Mouse (Mus musculus): Measurements from ENCODE around the gene Qrfp.

Gene Qrfp

DNA sequence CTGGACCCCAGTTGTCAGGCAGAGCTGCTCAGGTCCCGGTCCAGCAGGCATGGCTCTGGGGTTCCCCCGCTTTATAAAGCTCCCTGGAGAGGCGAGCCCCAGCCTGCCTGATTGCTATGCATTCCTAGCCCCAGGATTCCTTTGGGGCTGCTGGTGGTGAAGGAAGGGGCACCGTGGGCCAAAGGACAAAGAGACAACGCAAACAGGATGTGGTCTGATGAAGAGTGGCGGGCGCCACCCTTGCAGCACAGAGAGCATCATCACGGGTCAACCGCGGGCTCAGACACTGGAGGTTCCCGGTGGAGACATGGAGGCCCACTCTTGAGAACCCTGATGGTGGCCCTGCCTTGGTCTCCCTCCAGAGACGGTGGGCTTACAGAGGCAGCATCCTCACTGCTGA is at the start of gene Qrfp:
Gene Qrfp (minus strand): TSS at position 137 of the 400 bp plus-strand sequence.
- DNase-seq: no peak

GRCm38 (mm10) chr2:31858500-31858899 is 48.1 kb upstream of the Qrfp start:
- DNase-seq: no peak

DNA sequence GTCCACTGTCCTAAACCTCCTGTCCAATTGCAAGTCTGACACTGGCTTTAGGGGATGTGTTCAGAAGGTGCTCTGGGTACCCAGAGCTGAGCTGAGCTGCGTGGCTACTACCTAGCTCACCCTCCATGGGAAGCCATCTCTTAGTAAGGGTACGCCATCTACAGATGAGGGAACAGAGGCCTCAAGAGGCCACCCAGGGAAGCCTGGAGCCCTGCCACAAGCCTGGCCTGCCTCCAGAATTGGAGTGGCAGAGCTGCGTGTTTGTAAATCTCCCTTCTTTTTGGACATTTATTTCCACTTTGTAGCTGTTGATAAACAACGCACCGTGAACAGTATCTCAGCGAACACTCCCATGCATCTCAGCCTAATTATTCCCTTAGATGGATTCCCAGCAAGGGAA is 46.8 kb upstream of the Qrfp start:
- peak; percentile 51 for DNase-seq

- DNase-seq: no peak
Observed at GRCm38 (mm10) chr2:31855991-31856390, 45.6 kb upstream of the Qrfp start.

DNA sequence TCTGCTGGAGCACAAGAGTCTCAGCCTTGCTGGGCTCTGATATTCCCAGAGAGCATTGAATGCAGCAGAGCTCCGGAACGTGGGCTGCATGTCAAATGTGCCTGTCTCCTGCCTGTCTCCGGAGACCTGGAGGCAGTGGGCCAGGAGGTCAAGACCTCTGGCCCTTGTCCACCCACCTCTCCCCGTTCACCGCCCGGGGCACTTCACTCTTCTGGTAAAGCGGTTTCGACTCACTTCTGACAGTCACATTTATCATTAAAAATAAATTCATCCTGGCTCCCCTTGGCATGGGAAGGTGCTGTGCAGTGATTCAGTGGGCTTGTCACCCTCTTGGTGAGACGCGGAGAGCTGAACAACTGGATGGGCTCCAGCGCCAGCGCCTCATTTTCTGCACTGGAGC is 39.8 kb upstream of the Qrfp start:
- DNase-seq: no peak

GRCm38 (mm10) chr2:31847908-31848307 is 37.5 kb upstream of the Qrfp start:
- DNase-seq: peak; percentile 65

- no peak for DNase-seq
Observed at GRCm38 (mm10) chr2:31846692-31847660, 36.6 kb upstream of the Qrfp start.

- DNase-seq: peak; percentile 53
Observed at GRCm38 (mm10) chr2:31845896-31846691, 35.7 kb upstream of the Qrfp start, which contains the start of gene Fibcd1. TSS of gene Fibcd1 (minus strand) at chr2:31846005.

DNA sequence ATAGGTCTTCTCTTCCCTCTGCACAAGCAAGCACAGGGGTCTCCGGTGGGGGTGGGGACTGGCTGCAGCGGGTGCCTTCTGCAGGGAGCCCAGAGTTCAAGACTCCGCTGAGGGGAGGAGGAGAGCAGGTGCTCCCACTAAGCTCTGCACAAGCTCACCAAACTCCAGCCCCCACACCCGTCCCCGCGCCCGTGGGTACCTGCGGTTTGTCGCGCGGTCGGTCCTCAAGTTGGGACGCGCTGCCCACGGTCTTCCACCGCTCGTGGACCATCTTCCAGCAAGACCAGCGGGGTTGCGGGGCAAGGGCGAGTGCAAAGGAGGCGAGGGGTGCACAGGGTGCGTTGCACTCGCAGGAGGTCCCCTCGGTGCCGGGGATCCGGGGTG is 35.1 kb upstream of the Qrfp start:
- no peak for DNase-seq

- no peak for DNase-seq
Observed at GRCm38 (mm10) chr2:31844729-31845136, 34.4 kb upstream of the Qrfp start.

DNA sequence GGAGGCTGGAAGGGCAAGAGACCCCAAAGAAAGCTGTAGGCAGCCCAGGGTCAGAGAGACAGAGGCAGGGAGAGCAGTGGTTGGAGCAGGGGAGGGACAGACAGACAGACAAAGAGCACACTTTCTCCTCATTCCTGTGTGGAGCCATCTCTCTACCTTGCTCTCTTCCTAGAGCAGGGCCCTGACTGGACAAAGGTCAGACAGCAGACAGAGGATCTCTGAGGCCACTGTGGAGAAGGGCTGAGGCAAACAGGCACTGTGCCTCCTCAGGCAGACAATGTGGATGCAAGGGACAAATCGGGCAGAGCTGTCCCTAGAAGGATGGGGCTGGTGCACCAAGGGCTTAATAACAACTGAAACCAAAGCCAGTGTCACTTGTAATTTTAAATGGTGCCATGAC is 28.5 kb upstream of the Qrfp start:
- no peak for DNase-seq

DNA sequence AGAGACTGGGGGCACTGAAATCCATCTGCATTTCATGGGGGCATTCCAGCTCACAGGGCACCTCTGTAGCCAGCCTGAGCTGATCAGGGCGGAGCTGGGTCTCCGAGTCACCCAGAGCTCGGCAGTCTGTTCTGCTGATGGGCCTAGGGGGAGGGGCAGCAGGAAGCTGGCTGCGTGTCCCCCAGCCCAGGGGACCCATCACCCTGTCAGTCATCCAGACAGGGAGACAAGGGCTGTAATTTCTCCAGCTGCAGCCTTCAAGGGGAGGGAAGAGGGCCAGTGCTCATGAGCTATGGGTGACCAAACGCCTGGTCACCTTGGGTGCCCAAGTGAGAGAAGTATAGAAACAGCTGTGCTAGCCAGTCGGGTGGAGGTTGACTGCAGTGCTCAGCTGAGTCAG is 26.6 kb upstream of the Qrfp start:
- DNase-seq: peak; percentile 50

DNA sequence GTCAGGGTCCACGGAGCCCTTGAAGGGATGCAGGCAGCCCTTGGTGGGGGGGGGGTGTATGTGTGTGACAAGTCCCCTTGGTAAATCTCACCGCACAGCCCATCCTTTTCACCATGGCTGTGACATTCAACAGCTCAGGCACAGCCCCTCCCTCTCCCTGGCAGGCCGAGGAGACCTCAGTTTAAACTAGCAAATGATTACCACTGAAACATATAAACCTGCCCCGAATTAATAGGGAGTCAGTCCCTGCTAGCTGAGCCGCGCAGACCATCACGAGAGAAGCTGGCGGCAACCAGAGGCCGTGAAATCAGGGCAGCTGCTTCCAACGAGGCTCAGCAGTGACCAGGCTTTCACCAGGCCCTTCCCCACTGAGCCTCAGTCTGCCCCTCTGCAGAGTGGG is 25.7 kb upstream of the Qrfp start:
- DNase-seq: peak; percentile 68

DNA sequence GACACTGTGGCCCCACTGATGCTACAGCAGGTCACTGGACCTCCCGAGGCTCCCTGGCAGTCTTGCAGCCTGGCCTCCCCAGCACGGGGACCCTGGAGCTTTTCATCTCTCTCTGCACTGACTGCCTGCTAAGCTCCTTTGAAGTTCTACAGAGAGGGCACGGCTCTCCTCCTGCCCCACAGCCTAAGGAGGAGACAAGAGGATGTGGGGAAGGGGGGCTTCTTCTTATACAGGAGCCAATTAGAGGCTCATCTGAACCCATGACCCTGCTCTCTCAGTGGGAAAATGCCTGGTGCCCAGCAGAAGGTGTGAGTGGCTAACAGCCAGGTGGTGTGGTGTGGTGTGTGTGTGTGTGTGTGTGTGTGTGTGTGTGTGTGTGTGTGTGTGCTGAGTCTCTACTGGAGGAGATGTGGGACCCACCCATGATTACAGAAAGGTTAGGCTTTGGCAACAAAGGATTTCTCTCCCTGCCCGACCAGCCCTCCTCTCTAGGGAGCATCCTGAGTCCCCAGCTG is 18.0 kb upstream of the Qrfp start:
- no peak for DNase-seq

GRCm38 (mm10) chr2:31827877-31828276 is 17.5 kb upstream of the Qrfp start:
- DNase-seq: peak; percentile 84

- DNase-seq: no peak
Observed at GRCm38 (mm10) chr2:31826094-31827085, 16.0 kb upstream of the Qrfp start.

GRCm38 (mm10) chr2:31825469-31825911 is 15.1 kb upstream of the Qrfp start:
- DNase-seq: no peak

- DNase-seq: peak; percentile 52
Observed at GRCm38 (mm10) chr2:31823933-31824730, 13.8 kb upstream of the Qrfp start.

- DNase-seq: peak; percentile 37
Observed at GRCm38 (mm10) chr2:31822524-31823371, 12.4 kb upstream of the Qrfp start.

GRCm38 (mm10) chr2:31815367-31815766 is 5.0 kb upstream of the Qrfp start:
- peak; percentile 87 for DNase-seq
